Mouse (Mus musculus) liver (tissue): ENCODE measurements around the gene Ppp2r2c.
A peak's percentile ranks its signal among the peaks of the same experiment; 100 is the strongest.
"Not testable (repeated sequence)": the region's sequence is repeated elsewhere in the genome, so short reads cannot be mapped to it uniquely, and the experiment has no call there.

Source experiments
- DNase-seq: peaks from one replicate; pipeline ENCODE4 v3.0.0-alpha.2; 2020; ENCODE audit warnings: mixed read lengths

The Ppp2r2c gene

DNA sequence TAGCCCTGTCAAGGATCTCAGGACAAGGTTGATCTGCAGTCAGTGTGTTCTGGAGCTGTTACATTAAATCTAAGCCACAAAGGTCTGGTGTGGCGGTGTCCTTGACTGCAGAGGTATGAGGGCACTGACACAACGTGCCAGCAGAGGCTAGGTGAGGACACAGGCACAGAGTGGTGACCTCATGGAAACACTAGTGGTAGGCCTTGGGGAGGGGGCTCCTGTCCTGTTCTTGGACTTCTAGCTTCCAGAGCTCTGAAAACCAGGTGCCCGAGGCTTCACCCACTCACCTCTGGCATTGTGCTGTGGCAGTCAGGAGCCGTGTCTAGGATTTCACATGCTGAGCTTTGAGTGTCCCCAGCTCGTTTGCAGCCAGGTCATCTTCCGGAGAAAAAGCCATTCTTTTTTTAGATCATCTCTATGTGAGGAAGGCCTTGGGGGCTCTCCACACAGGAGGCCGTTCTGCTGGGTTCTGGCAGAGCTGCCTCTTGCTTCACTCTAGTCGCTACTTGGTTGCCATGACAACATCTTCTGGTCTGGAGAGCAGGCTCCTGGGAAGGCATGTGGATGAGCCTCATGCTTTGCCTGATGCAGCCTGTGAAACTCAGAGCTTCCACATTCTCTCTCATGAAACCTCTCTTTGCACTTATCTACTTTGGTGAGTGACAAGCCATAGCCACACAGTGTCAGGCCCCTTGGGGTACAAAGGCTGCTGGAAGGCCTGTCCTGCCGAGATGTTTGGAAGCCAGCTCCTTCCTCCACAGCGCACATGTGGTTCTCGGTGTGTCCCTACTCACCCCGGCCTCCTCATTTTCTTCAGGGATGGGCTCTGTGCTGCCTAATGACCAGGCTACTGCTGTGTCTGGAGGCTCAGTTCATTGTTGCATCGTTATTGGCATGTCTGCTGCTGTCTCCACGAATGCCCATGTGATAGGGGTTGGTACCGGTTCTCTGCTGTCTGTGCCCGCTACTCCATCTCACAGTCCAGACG is 67.5 kb downstream of the Ppp2r2c start:
- DNase-seq, result no peak

DNA sequence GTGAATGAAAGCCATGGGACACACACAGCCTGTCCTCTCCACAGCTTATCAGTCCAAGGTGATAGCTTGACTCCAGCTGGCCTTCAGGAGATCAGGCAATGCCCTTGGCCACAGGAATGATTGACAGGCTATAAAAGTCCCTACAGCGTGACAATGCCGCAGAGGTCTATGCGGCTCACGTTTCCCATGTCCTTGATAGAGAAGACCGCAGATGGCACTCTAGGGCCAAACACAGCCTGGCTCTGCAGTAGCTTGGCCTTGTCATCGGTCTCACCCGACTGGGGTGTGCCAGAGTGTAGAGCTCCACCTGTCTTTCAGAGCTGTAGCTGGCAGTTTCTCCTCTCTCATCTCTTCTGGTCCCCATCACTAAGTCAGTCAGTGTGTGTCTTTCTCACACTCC is 68.2 kb downstream of the Ppp2r2c start:
- no peak for DNase-seq

DNA sequence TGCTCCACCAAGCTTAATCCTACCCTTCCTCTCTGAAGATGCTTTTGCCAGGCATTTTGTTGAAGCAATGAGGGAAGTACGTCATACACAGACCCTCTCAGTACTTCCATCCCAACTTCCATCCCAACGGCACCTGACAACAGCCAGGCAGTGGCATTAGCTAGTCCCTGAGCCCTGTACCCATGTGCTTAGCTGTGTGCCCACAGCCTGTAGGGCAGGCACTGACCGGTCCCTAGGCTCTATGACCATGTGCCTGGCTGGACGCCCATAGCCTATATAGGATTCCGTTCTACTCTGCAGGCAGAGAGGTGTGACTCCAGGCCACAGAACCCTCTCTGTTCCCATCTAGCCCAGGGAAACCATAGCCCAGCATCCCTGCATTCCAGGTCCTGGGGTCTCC is 69.7 kb downstream of the Ppp2r2c start:
- no peak for DNase-seq

DNA sequence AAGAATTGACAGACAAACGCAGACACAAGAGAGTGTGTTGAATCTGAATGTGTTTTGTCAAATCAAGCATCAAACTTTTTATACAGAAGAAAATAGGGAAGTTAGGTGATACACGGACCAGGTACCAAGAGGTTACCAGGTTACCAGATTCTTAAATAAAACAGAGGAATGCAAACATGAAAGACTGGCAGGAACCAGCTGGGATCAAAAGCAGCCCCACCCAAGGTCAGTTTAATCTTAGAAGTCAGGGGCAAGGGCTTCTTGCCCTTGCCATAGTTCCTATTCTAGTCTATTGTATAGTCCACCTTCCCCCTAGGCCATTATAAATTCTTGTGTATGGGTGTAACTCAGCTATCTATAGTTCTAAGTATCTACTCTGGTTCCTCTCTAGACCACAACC is 70.7 kb downstream of the Ppp2r2c start:
- DNase-seq, result not testable (repeated sequence)

DNA sequence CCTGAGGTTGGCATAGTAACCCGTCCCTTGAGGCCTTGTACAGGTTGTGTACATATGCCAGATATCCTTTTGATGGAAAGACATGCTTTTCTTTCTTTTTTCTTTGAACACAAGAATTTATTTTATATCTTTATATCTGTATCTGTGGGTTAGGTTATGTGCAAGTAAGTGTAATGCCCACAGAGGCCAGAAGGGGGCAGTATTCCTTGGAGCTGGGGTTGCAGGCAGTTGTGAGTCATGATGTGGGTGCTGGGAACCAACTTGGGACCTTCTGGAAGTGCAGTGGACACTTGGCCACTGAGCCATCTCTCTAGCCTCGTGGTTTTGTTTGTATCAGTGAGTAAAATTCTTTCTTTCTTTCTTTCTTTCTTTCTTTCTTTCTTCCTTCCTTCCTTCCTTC is 74.1 kb downstream of the Ppp2r2c start:
- no peak for DNase-seq

DNA sequence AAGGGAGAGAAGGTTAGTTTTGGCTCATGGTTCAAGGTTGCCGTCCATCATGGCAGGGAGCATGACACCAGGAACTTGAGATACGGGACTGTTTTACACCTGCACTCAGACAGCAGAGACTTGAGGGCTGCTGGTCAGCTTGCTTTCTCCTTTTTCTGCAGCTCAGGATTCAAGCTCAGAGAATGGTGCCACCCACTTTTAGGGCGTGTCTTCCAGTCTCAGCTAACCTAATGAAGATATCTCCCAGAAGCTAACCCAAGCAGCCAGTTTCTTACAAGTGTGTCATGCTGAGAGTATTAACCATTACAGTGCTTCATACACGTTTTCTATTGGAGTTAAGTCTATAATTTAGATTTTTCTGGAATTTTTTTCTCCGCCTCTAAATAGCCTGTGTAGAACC is 76.2 kb downstream of the Ppp2r2c start:
- DNase-seq, result no peak

DNA sequence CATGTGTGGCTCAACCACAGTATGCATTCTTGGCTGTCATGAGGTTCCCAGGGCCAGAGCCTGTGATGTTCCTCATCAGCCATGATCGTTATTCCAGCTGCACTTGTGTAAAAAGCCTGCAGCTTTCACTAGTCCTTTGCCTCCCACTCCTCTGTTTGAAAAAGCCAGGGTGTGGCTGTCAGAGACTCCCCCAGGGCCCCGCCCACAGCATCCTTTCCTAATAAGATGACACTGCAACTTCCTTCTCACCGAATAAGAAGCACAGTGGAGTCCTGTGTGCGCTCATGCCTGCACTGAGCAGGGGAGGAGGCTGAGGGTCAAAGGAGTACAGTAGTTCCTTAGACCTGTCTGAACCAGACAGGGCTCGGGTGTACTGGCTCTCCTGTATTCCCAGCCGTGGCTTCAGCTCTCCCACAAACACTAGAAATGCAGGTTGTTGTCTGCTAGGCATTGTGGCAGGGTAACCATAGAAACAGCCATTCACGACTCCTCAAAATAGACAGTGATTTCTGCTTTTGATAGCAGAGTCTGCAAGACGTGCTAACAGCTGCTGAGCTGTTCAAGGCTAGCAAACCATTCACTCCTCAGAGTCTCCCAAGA is 76.9 kb downstream of the Ppp2r2c start:
- DNase-seq, result no peak

DNA sequence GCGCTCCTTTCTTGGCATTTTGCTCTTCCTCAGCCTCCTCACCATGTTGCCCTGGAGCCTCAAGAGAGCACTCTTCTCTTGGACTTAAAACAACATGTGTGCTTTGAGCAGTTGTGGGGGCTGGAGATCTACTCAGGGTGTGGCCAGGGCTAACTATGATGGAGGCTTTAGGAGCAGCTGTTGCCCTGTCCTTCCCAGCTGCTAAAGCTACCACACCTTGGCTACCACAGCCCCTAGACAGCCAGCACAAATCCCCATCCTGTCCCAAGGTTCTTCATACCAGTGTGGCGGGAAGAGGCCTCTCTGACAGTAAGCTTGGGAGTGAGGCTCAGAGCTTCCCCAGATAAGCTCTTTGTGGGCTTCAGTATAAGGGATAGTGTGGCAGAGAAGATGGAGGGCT is 77.4 kb downstream of the Ppp2r2c start:
- no peak for DNase-seq

DNA sequence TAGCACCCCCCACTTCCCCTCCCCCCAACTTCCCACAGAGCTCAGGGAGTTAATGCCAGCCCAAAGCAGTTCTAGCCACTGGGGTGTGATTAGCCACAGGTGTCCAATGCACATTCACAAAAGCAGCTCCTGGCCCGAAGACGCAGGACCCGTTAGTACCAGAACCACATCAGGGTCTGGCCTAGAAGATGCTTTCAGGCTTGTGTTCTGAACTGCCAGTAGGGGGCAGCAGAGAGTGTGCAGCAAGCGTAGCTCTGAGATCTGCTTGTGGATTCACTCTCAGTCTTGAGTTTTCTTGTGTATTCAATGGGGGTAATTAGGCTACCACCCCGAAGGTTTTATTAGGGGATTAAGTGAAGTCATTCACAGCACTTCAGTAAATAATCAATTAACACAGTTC is 78.1 kb downstream of the Ppp2r2c start:
- peak; percentile 54 for DNase-seq

DNA sequence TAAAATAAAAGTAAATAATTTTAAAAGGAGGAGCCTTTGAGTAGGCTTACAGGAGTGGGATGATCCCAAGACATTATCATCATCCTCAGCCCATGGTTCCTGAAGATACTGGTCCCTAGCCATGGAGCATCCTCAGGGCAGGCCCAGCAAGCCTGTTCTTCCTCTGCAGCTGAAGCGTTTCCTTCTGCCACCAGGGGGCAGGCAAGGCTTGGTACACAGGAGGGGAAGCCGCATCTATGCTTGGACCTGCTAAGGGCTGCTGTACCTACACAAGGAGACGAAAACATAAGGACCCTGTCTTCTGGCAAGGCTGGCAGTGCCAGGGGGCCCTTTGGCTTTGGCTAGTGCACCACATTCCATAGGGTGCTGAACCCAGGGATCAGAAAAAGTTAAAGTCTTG is 80.5 kb downstream of the Ppp2r2c start:
- peak; percentile 67 for DNase-seq

DNA sequence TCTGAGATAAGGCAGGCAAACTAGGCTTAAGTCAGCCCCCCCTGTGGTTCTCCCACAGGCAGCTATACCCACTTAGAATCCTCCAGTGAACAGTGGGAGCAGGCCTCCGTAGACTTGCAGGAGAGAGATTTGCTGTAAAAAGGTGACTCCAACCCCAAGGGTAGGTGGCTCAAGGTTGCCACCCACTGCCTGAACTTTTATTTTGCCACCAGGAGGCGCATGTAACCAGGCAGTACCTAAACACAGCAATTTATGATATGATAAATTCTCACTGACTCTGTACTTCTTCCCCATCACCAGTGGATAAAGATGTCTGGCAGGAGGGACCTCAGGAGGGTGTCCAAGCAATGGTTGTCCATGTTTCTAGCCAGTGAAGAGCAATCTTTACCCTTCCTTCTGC is 82.6 kb downstream of the Ppp2r2c start:
- no peak for DNase-seq

DNA sequence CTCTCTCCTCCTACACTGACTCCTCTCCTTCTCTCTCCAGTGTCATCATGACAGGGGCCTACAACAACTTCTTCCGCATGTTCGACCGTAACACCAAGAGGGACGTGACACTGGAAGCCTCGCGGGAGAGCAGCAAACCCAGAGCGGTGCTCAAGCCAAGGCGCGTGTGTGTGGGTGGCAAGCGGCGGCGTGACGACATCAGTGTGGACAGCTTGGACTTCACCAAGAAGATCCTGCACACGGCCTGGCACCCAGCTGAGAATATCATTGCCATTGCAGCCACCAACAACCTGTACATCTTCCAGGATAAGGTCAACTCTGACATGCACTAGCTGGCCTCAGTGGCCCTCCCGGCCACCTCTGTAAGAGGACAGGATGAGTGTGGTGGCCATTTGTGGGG is 84.0 kb downstream of the Ppp2r2c start:
- DNase-seq, result no peak

DNA sequence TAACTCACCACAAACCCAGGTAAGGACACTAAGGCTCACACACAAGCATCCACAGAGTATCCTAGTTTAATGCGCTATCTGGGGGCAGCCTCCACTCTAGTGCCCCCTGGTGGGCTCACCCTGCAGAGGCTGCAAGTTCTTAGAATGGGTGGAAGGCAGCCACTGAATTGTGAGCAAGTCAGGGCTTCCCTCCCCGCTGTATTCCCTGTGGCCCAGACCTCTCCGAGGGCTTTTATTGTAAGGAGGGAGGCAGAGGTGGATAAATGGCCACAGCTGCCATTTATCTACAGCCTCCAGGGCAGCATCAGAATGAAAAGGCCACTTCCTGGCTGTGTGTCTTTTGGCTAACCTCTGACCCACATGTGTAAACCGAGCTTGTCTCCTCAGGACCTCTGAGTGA is 87.1 kb downstream of the Ppp2r2c start:
- DNase-seq, result peak; percentile 12

DNA sequence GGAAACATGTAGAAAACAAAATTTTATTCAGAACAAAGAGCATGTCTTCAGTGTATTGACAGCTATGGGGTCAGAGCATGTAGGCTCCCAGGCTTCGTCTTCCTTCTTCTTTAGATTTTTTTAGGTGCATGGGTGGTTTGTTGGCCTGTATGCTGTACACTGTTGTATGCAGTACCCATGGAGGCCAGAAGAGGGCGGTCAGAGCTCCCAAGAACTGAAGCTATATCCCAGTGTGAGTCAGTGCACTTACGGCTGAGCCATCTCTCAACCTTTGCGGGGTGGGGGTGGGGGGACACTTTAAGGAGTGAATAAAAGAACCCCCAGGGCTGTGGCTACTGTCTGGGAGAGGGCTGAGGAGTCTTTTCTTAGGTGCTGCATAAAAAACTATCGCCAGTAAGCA is 90.5 kb downstream of the Ppp2r2c start:
- peak; percentile 57 for DNase-seq

DNA sequence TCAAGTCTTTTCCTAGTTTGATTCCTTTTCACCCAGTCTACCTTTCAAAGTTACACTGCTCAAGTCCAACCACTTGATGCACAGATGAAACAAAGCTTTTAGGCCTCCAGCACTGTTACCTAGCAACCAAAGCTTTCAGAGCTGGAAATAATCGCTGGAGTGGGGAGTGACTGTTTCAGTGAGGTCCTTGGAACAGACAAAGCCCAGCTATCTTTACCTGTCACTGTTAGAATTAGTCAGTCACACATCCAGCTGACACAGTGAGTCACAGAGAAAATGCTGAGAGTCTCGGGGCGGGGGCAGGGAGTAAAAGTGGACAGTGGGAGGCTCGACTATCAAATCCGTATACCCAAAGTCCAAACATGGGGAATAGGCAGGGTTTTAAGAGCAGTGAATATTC is 92.2 kb downstream of the Ppp2r2c start:
- no peak for DNase-seq

DNA sequence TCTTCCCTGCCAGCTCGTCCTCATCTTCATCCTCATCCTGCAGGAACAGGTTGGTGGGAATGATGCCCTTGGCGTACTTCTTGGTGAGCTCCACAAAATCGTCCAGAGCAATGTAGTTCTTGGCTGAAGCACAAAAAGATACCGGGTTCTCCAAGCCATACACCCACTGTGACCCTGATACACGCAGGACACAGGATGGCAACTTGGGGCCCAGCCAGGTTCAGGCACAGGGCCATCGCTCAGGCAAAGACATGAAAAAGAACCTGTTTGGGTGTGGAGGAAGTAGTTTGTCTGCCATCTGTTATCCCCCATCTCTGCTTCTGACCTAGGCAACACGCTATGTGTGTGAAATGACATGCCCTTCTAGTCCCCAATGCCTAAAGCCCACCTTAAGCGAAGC is 103.3 kb downstream of the Ppp2r2c start:
- DNase-seq, result no peak

DNA sequence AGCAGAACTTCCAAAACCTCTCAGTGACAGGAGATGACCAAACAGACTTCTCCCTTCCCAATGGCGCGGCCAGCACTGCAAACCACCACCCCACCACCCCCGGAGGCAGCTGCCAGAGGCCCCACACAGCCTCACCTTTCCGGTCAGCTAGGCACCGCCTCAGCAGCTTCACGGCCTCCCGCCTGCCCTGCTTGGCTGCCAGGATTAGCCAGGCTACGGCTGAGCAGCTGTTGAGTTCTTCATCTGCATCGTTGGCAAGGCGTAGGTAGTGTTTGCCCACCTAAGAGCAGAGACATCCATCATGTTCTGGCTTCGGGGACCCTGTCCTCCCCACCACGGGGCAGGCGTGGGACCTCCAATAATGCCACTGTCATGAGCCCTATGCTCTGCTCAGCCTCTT is 107.0 kb downstream of the Ppp2r2c start:
- DNase-seq, result no peak

DNA sequence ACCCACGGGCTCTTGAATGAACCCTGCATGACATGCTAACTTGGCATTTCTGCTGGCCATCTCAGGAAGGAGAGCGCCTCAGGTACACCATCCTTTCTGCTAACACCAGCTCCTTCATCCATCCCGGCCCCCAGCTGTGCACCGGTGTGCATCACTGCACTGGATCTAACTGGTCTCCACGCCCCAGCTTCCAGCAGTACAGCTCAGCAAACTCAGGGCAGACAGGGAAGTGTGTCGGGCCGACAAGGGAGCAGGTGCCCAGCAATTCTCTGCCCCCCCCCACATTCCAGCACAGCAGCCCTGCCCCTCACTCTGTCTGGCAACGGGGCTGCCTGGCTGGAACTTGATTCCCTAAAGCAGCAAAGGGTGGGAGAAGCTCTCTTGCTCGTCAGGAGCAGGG is 109.5 kb downstream of the Ppp2r2c start:
- no peak for DNase-seq

DNA sequence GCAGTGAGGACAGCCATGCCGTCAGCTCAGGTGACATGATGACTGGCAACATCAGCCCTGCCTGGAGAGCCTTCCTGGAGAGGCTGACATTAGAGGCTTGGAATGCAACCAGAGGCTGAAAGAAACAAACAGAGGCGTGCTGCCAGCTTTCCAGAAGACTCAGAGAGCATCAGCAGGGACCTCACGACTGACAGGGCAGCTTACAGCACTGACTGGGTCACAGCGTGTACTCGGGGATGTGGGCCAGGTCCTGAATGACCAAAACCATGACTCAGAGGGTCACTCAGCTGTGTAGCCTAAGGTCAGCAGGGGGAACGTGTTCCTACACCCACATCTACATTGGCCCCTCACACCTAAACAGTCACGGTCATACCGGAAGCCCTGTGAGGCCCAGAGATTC is 110.7 kb downstream of the Ppp2r2c start:
- no peak for DNase-seq

DNA sequence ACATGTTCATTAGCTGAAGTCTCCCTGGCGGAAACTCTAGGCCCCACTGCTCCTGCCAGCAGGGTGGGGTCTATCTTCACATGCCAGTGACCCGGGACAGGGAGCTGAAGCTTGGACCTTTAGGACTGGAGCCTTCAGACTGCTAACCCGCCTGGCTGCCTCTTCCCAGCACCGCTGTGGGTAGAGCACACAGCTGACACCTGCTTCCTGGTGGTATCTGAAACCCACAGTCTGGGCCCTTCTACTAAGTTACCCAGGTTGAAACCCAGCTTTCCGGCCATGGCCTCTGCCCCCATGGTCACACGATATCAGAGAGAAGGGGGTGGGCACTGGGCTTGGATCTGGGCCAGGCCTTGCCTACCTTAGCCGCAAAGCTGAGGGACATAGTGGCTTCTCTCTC is 111.3 kb downstream of the Ppp2r2c start:
- no peak for DNase-seq

DNA sequence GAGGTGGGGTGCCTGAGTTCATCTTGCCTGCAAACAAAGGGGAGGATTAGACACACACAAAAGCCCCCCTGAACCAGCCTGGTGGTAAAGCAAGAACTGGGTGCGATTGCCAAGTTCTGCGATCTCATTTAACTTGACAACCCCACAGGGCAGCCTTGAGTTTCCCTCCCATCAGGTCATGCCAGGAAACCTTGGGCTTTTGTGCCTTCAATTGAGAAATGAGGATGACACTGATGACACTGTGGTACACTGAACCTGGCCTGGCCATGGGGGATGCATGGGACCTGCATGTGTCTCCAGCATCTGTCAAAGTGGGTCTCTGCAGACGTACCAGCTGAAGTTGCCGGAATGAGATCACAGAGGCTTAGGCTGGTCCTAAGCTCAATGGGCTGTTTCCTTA is 114.0 kb downstream of the Ppp2r2c start:
- DNase-seq, result no peak

DNA sequence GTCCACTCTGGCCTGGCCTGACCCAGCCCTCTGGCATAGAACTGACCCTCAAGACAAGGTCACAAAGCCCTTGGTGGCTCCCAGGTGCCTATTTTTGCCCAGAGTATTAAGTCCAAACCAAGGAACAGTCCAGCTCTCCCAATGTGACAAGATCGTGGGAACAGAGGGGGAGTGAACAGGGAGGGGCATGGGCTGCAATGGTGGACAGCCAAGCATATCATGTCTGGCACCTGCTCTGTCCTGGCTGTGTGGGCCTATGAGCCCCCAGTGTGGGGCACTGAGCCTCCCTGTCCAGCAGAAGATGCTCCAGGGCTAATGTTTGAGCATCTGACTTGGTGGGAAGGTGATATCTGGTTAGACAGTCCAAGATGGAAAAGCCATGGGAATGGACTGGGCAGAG is 118.3 kb downstream of the Ppp2r2c start:
- DNase-seq, result no peak

DNA sequence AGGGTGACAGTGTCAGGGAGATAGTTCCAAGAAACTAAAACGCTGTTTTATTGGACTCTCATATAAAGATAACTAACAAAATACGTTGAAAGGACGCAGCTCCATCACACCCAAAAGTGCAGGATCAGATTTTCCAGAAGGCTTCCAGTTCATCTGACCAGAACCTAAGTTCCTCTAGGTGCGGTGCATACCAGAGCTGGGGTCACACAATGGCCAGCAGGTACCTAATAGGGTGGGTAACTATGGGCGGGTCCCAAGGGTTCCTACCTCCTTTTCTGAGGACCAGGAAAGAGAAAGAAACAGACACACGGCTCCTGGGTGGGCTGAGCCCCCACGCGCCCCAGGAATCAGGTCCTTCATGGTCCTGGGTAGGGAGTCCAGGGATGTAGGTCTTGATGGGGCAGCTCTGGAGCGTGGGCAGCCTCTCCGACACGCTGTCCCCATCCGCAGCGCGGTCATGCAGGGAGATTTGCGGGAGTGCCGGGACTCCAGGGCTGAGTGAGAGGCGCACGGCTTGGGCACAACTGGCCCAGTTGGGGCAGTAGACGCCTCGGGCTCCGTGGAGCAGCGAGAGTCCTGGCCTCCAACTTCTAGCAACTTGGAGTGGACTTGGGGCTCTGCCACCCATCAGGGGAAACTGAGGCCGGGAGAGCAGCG is 119.9 kb downstream of the Ppp2r2c start:
- no peak for DNase-seq
